Mouse (Mus musculus) kidney, embryonic 14.5 days (tissue): ENCODE measurements around the gene Adamts13. TPM values are rescaled to one million over a fixed set of nuclear protein-coding genes. Genes with fewer than 3 reads are reported as not detected.

Experiments
- ATAC-seq: fragments of 200-750 bp; cut with Nextera tagmentation; 2 replicates; pipeline ENCODE4 v1.8.0; 2017; ENCODE audit warnings: moderate number of reproducible peaks, mild to moderate bottlenecking, moderate TSS enrichment, moderate library complexity; ENCODE audit not compliant: low FRiP score, low TSS enrichment
- H3K27ac ChIP-seq: fragments of 300-500 bp; sonication (generic); 2 replicates; pipeline ENCODE4 v1.5.1; 2014; ENCODE audit warnings: low read depth, mild to moderate bottlenecking, low read length, moderate library complexity, mixed read lengths
- H3K27me3 ChIP-seq: fragments of 300-500 bp; sonication (generic); 2 replicates; pipeline ENCODE4 v1.6.1; 2014; ENCODE audit warnings: mild to moderate bottlenecking, low read length; ENCODE audit not compliant: control insufficient read depth, insufficient read depth
- H3K36me3 ChIP-seq: fragments of 300-500 bp; sonication (generic); 2 replicates; pipeline ENCODE4 v1.6.1; 2014; ENCODE audit warnings: low read length, mixed read lengths; ENCODE audit not compliant: control insufficient read depth, insufficient read depth
- H3K4me1 ChIP-seq: fragments of 300-500 bp; sonication (generic); 2 replicates; pipeline ENCODE4 v1.6.1; 2014; ENCODE audit warnings: low read length, mixed read lengths; ENCODE audit not compliant: control insufficient read depth, insufficient read depth
- H3K4me2 ChIP-seq: fragments of 300-500 bp; sonication (generic); replicated peaks from 2 replicates; pipeline ENCODE4 v1.6.1; 2014; ENCODE audit warnings: low read depth, mild to moderate bottlenecking, low read length
- H3K4me3 ChIP-seq: fragments of 300-500 bp; sonication (generic); 2 replicates; pipeline ENCODE4 v1.5.1; 2014; ENCODE audit warnings: mild to moderate bottlenecking, low read length
- H3K9ac ChIP-seq: fragments of 300-500 bp; sonication (generic); 2 replicates; pipeline ENCODE4 v1.6.1; 2014; ENCODE audit warnings: low read depth, mild to moderate bottlenecking, low read length, moderate library complexity
- H3K9me3 ChIP-seq: fragments of 300-500 bp; sonication (generic); 2 replicates; pipeline ENCODE4 v1.6.1; 2016; ENCODE audit warnings: low read length; ENCODE audit not compliant: control insufficient read depth
- WGBS: fragments of 180-500 bp; shearing (Covaris S2); extraction: QIAGEN DNeasy Blood & Tissue Kit; methylation state at CpG from one replicate; pipeline ENCODE4 v1.1.7; 2014; 5-methylcytosine and 5-hydroxymethylcytosine counted together
- polyA plus RNA-seq: library from polyadenylated mRNA; unstranded; fragments of >200 nt; fragmentation: Nextera tagmentation; extraction: Ambion mirVana; gene quantifications from 2 replicates; pipeline ENCODE4 v1.2.1, GENCODE M21; 2014

Gene Adamts13
- polyA plus RNA-seq, 1 experiment from 2014 or later = 0.05 TPM

DNA sequence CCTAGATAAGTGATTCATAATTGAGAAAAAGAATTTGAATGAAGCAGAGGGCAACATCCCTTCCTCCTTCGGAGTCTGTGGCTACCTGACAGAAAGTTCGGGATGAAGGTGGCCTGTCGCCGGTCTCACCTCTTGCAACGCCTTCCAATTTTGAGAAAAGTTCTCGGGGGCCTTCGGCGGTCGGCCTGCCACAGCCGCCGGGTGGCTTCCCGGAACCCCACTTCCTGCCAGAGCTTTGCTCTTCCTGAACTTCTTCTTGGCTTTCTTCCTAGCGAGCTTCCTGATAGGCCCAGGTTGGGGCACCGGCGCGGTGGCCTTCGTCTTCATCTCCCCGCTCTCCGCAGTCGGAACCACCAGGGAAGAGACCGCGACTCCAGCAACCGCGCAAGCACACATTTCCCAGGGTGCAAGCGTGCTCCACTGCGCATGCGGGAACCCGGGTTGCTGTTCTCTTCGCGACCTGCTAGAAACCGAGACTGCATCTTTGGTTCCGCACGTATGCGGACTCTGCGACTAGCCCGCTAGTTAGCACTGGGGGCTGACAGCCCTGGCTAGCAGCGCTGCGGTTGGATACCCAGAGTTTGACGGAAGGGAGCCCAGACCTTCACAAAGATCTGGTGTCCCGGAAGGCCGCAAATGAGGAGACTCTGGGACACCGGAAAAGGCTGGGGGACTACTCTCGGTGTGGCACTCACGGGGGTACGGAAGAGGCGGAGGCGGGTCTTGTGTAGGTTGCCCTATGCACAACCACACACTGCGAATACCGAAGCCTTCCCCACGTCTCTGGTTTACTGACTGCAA is 9.1 kb upstream of the Adamts13 start, which contains the start of gene Rexo4:
TSS of gene Rexo4 (minus strand) at position 464 of the 801 bp plus-strand sequence.
- H3K4me1 ChIP-seq = peaks cover 10% of the 10 kb centered on the region
- peak within 1 kb of the TSS; percentile 86 for H3K4me2 ChIP-seq
- H3K27ac ChIP-seq = peak within 1 kb of the TSS; percentile 98
- H3K4me3 ChIP-seq = peak within 1 kb of the TSS; percentile 85
- ATAC-seq = peak; percentile 95
- no peaks in the 10 kb centered on the region for H3K9me3 ChIP-seq
- H3K27me3 ChIP-seq = no peaks in the 10 kb centered on the region
- WGBS = under 1% methylated on average over 50 of the region's 50 CpGs
- peak within 1 kb of the TSS; percentile 94 for H3K9ac ChIP-seq
- peaks cover 28% of the 10 kb centered on the region for H3K36me3 ChIP-seq

DNA sequence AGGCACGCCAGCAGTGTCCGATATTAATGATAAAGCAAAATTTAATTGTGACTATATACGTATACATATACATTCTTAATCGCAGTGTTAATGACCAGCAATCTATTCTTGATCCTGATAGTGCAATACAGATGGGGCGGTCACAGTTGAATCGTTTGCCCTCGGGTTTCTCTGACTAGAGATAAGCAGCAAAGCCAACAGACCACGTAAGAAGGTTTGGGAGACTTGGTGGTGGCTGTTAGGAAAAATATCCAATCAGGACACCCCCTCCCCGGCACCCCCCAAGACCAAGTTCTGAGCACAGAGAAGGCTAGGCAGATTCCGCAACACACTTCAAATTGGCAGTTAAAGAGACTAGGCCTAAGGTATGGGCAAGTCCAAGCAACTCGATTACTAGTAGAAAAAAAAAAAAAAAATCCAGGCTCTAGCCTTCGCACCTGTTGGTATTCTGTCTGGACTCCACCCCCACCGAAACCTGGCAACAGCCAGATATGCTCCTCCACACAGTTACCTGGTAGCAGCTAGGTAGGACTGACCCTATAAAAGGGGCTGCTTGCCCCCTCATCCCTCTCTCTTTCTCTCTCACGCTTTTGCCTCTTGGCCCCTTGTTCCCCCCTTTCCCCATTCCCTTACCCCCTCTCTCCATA is 8.4 kb upstream of the Adamts13 start:
- Histone ChIP-seq H3K27me3 (no peaks in the 10 kb centered on the region), H3K9ac (peak overlapping the region; percentile 94), H3K36me3 (peaks cover 23% of the 10 kb centered on the region), H3K27ac (peak overlapping the region; percentile 98), H3K4me2 (peak overlapping the region; percentile 86), H3K4me3 (peak overlapping the region; percentile 85), H3K4me1 (peaks cover 10% of the 10 kb centered on the region), H3K9me3 (no peaks in the 10 kb centered on the region)
- WGBS = 19% methylated on average over 14 of the region's 14 CpGs
- peak; percentile 3; the same call in 1 of the 2 replicates for ATAC-seq

DNA sequence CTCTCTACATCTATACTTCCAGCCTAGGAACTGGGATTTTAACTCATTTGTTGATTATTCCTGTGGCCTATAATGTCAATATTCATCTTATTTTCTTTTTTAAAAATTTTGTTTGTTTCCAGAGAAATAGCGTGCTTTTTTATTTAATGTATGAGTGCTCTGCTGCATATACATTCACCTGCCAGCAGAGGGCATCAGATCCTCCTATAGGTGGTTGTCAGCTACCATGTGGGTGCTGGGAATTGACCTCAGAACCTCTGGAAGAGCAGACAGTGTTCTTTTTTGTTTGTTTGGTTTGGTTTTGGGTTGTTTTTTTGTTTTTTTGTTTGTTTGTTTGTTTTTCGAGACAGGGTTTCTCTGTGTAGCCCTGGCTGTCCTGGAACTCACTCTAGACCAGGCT is 6.0 kb upstream of the Adamts13 start:
- no peak overlapping the region for H3K27ac ChIP-seq
- H3K9me3 ChIP-seq = no peaks in the 10 kb centered on the region
- no peak overlapping the region for H3K9ac ChIP-seq
- H3K4me3 ChIP-seq = no peak overlapping the region
- H3K27me3 ChIP-seq = no peaks in the 10 kb centered on the region
- H3K36me3 ChIP-seq = peaks cover under 1% of the 10 kb centered on the region; the same call in 1 of the 2 replicates
- H3K4me1 ChIP-seq = peaks cover 6% of the 10 kb centered on the region; the same call in 1 of the 2 replicates
- no peak for ATAC-seq
- WGBS = 81% methylated on average over 2 of the region's 2 CpGs
- no peak overlapping the region for H3K4me2 ChIP-seq

DNA sequence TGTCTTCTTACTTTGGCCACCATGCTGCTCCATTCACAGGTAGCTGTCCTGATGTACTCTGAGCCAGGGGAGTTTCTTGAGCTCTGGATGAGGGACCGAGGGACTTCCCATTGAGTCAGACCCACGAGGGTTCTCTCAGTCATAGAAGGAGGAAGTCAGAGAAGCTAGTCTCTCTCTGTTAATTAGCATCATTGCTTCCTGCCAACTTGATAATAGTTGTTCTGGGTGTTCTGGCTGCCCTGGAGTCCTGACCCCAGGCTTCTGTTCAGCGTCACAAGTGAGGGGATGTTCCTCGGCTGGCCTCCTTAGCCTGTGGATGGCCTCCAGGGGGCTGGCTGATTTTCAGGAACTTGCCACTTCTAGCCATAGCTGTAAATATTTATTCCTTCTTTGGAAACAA is 744 bp downstream of the Adamts13 start:
- Histone ChIP-seq H3K4me2 (no peak overlapping the region), H3K27me3 (no peaks in the 10 kb centered on the region), H3K36me3 (no peaks in the 10 kb centered on the region), H3K4me1 (no peaks in the 10 kb centered on the region), H3K9ac (no peak overlapping the region), H3K4me3 (no peak overlapping the region), H3K9me3 (no peaks in the 10 kb centered on the region), H3K27ac (no peak overlapping the region)
- 44% methylated on average over 4 of the region's 4 CpGs for WGBS
- ATAC-seq = no peak

DNA sequence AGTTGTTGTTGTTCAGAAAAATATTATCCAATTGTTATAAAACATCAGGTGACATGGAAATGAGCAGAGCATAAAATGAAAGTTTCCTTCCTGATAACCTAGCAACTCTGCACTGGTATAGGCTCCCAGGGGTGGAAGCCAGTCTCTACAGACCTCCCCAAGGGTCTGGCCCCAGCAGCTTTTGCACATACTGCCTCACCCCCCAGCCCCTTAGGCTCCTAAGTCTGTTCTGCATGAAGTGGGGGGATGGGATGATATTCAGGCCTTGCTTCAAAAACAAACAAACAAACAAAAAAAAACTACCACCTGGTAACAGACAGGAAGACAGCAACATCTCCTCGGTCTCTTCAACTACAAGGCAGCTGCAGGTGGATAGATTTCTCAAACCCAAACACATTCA is 7.1 kb downstream of the Adamts13 start:
- Histone ChIP-seq H3K9me3 (no peaks in the 10 kb centered on the region), H3K4me3 (no peak overlapping the region), H3K36me3 (no peaks in the 10 kb centered on the region), H3K9ac (no peak overlapping the region), H3K27ac (no peak overlapping the region), H3K4me2 (no peak overlapping the region), H3K27me3 (no peaks in the 10 kb centered on the region), H3K4me1 (no peaks in the 10 kb centered on the region)
- ATAC-seq = no peak
- WGBS = 81% methylated on average over 1 of the region's 1 CpGs

DNA sequence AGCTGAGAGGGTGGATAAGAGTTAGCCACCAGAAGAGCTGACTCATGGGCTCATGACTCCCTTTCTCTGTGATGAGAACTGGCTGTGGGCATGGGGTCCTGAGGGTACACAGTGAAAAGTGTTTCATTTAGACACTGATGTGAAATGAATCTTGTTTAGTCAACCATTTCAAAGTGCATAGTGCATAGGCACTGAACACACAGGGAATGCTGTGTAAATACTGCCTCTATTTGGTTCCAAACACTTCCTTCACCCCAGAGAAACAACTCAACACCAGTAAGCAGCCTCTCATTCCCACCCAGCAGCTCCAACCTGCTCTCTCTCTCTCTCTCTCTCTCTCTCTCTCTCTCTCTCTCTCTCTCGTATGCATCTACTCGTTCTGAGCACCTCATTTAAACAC is 11.0 kb downstream of the Adamts13 start:
- H3K9ac ChIP-seq = no peak overlapping the region
- H3K36me3 ChIP-seq = no peaks in the 10 kb centered on the region
- H3K4me1 ChIP-seq = no peaks in the 10 kb centered on the region
- no peak overlapping the region for H3K4me3 ChIP-seq
- no peaks in the 10 kb centered on the region for H3K27me3 ChIP-seq
- WGBS = 87% methylated on average over 2 of the region's 2 CpGs
- no peak for ATAC-seq
- no peak overlapping the region for H3K4me2 ChIP-seq
- no peak overlapping the region for H3K27ac ChIP-seq
- no peaks in the 10 kb centered on the region for H3K9me3 ChIP-seq

DNA sequence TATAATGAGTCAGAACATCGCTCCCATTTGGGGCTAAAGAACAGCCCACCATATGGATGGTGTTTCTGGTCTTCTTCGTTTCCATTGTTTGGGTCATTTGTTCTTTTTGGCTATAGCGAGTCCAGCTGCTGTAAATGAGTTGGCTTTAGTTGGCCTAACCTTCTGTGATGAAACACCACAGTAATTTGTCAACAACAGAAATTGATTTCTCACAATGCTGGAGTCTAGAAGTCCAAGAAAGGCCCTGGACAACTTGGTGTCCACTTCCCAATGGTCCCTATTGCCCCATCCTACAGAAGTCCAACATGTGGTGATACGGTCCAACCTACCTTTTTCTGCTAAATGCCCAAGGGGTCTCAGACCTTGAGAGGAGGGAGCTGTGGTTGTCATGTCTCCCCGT is 11.4 kb downstream of the Adamts13 start:
- H3K9ac ChIP-seq = no peak overlapping the region
- H3K4me2 ChIP-seq = no peak overlapping the region
- H3K9me3 ChIP-seq = no peaks in the 10 kb centered on the region
- H3K4me1 ChIP-seq = no peaks in the 10 kb centered on the region
- no peak overlapping the region for H3K27ac ChIP-seq
- WGBS = 84% methylated on average over 5 of the region's 5 CpGs
- H3K27me3 ChIP-seq = no peaks in the 10 kb centered on the region
- H3K4me3 ChIP-seq = no peak overlapping the region
- ATAC-seq = no peak
- H3K36me3 ChIP-seq = no peaks in the 10 kb centered on the region

DNA sequence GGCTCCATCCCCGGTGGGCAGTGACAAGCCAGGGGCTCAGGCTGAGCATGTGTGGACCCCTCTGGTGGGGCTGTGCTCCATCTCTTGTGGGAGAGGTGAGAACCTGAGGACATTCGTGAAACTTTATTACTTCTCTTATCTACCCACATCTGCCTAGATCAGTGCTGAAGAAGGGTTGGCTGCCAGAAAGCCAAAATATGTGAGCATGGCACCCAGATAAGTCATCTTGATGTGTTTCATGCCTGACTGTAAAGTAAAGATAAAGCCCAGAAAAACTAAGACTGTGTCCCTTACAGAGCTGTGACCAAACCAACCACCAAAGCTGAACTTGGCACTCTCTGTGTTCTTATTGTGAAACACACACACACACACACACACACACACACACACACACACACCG is 20.7 kb downstream of the Adamts13 start:
- H3K4me1 ChIP-seq = no peaks in the 10 kb centered on the region
- H3K9ac ChIP-seq = no peak overlapping the region
- 78% methylated on average over 3 of the region's 3 CpGs for WGBS
- H3K9me3 ChIP-seq = no peaks in the 10 kb centered on the region
- H3K4me2 ChIP-seq = no peak overlapping the region
- H3K27ac ChIP-seq = no peak overlapping the region
- H3K27me3 ChIP-seq = no peaks in the 10 kb centered on the region
- no peak for ATAC-seq
- H3K4me3 ChIP-seq = no peak overlapping the region
- no peaks in the 10 kb centered on the region for H3K36me3 ChIP-seq

DNA sequence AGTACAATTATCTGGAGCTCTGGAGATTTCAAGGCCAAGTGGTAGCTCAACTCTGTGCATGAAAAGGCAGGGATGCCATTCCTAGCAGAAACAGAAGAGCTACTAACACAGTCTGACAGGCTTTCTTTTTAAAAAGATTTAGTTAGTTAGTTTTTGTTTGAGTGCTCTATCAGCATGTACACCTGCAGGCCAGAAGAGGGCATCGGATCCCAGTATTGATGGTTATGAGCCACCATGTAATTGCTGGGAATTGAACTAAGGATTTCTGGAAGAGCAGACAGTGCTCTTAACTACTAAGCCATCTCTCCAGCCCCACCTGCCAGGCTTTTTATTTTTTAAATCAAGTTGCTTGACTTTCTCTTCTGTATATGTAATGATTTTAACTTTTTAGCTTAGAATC is 24.3 kb downstream of the Adamts13 start:
- Histone ChIP-seq H3K27me3 (no peaks in the 10 kb centered on the region), H3K9ac (no peak overlapping the region), H3K4me1 (no peaks in the 10 kb centered on the region), H3K36me3 (no peaks in the 10 kb centered on the region), H3K9me3 (no peaks in the 10 kb centered on the region), H3K27ac (no peak overlapping the region), H3K4me3 (no peak overlapping the region), H3K4me2 (no peak overlapping the region)
- ATAC-seq = no peak
- 95% methylated on average over 1 of the region's 1 CpGs for WGBS
